Mouse (Mus musculus) forebrain, embryonic 16.5 days (tissue): ENCODE data around the gene Asb17. TPM values are rescaled to one million over a fixed set of nuclear protein-coding genes. Genes with fewer than 3 reads are reported as not detected.
A peak's percentile ranks its signal among the peaks of the same experiment; 100 is the strongest.

Experiments
- ATAC-seq: fragments of 200-750 bp; cut with Nextera tagmentation; 2 replicates; pipeline ENCODE4 v1.8.0; 2017; ENCODE audit warnings: mild to moderate bottlenecking, moderate library complexity
- H3K27ac ChIP-seq: fragments of 300-500 bp; sonication (generic); 2 replicates; pipeline ENCODE4 v1.5.1; 2014; ENCODE audit warnings: low read length, control low read depth
- H3K27me3 ChIP-seq: fragments of 300-500 bp; sonication (generic); replicated peaks from 2 replicates; pipeline ENCODE4 v1.6.1; 2014; ENCODE audit warnings: low read length; ENCODE audit not compliant: control insufficient read depth, insufficient read depth
- H3K36me3 ChIP-seq: fragments of 300-500 bp; sonication (generic); 2 replicates; pipeline ENCODE4 v1.6.1; 2014; ENCODE audit not compliant: control insufficient read depth, insufficient read depth
- H3K4me1 ChIP-seq: fragments of 300-500 bp; sonication (generic); replicated peaks from 2 replicates; pipeline ENCODE4 v1.6.1; 2014; ENCODE audit warnings: low read length; ENCODE audit not compliant: control insufficient read depth, insufficient read depth
- H3K4me2 ChIP-seq: fragments of 300-500 bp; sonication (generic); 2 replicates; pipeline ENCODE4 v1.6.1; 2014; ENCODE audit warnings: mild to moderate bottlenecking, low read length, control low read depth
- H3K4me3 ChIP-seq: fragments of 300-500 bp; sonication (generic); replicated peaks from 2 replicates; pipeline ENCODE4 v1.5.1; 2014; ENCODE audit warnings: mild to moderate bottlenecking, low read length, control low read depth
- H3K9ac ChIP-seq: fragments of 300-500 bp; sonication (generic); replicated peaks from 2 replicates; pipeline ENCODE4 v1.6.1; 2014; ENCODE audit warnings: low read depth, low read length, control low read depth
- H3K9me3 ChIP-seq: fragments of 300-500 bp; sonication (generic); 2 replicates; pipeline ENCODE4 v1.6.1; 2016; ENCODE audit warnings: low read length; ENCODE audit not compliant: control insufficient read depth
- WGBS: fragments of 180-500 bp; shearing (Covaris S2); extraction: QIAGEN DNeasy Blood & Tissue Kit; methylation state at CpG from one replicate; pipeline ENCODE4 v1.1.7; 2014; 5-methylcytosine and 5-hydroxymethylcytosine counted together
- polyA plus RNA-seq: library from polyadenylated mRNA; unstranded; fragments of >200 nt; fragmentation: Nextera tagmentation; extraction: Ambion mirVana; gene quantifications from 2 replicates; pipeline ENCODE4 v1.2.1, GENCODE M21; 2015

The Asb17 gene
- polyA plus RNA-seq, 1 experiment from 2014 or later: not detected

GRCm38 (mm10) chr3:153864636-153865429 is 20.8 kb downstream of the Asb17 start:
- no peak overlapping the region for H3K4me3 ChIP-seq
- no peak overlapping the region for H3K27ac ChIP-seq
- no peaks in the 10 kb centered on the region for H3K9me3 ChIP-seq
- H3K4me2 ChIP-seq: no peak overlapping the region
- no peaks in the 10 kb centered on the region for H3K4me1 ChIP-seq
- no peaks in the 10 kb centered on the region for H3K36me3 ChIP-seq
- WGBS: 95% methylated on average over 4 of the region's 4 CpGs
- no peak for ATAC-seq
- H3K27me3 ChIP-seq: no peaks in the 10 kb centered on the region
- no peak overlapping the region for H3K9ac ChIP-seq

- H3K4me3 ChIP-seq: no peak overlapping the region
- WGBS: 58% methylated on average over 14 of the region's 14 CpGs
- no peak overlapping the region for H3K9ac ChIP-seq
- ATAC-seq: 0 out of 2 replicates have a peak, but pooled peaks have one; percentile 47
- no peak overlapping the region for H3K27ac ChIP-seq
- no peaks in the 10 kb centered on the region for H3K27me3 ChIP-seq
- no peaks in the 10 kb centered on the region for H3K36me3 ChIP-seq
- H3K4me2 ChIP-seq: no peak overlapping the region
- no peaks in the 10 kb centered on the region for H3K9me3 ChIP-seq
- no peaks in the 10 kb centered on the region for H3K4me1 ChIP-seq
These were observed 23.4 kb downstream of the Asb17 start for GRCm38 (mm10) chr3:153867149-153868136.

GRCm38 (mm10) chr3:153871396-153871795 is 27.4 kb downstream of the Asb17 start:
- Histone ChIP-seq H3K4me3 (no peak overlapping the region), H3K4me1 (no peaks in the 10 kb centered on the region), H3K27me3 (no peaks in the 10 kb centered on the region), H3K36me3 (no peaks in the 10 kb centered on the region), H3K4me2 (no peak overlapping the region), H3K27ac (no peak overlapping the region), H3K9me3 (no peaks in the 10 kb centered on the region), H3K9ac (no peak overlapping the region)
- ATAC-seq: no peak
- WGBS: 85% methylated on average over 5 of the region's 5 CpGs

- Histone ChIP-seq H3K27ac (no peak overlapping the region), H3K4me3 (no peak overlapping the region), H3K9me3 (no peaks in the 10 kb centered on the region), H3K9ac (no peak overlapping the region), H3K27me3 (no peaks in the 10 kb centered on the region), H3K4me2 (no peak overlapping the region), H3K36me3 (no peaks in the 10 kb centered on the region), H3K4me1 (no peaks in the 10 kb centered on the region)
- ATAC-seq: no peak
These were observed 42.3 kb downstream of the Asb17 start for GRCm38 (mm10) chr3:153886296-153886695.

GRCm38 (mm10) chr3:153888141-153888540 is 44.1 kb downstream of the Asb17 start:
- Histone ChIP-seq H3K4me1 (no peaks in the 10 kb centered on the region), H3K36me3 (no peaks in the 10 kb centered on the region), H3K27ac (no peak overlapping the region), H3K9me3 (no peaks in the 10 kb centered on the region), H3K27me3 (no peaks in the 10 kb centered on the region), H3K9ac (no peak overlapping the region), H3K4me3 (no peak overlapping the region), H3K4me2 (no peak overlapping the region)
- ATAC-seq: no peak
- WGBS: 78% methylated on average over 6 of the region's 6 CpGs

- no peaks in the 10 kb centered on the region for H3K27me3 ChIP-seq
- no peak overlapping the region for H3K4me2 ChIP-seq
- H3K9ac ChIP-seq: no peak overlapping the region
- 85% methylated on average over 7 of the region's 8 CpGs for WGBS
- no peak for ATAC-seq
- H3K36me3 ChIP-seq: no peaks in the 10 kb centered on the region
- no peaks in the 10 kb centered on the region for H3K4me1 ChIP-seq
- no peaks in the 10 kb centered on the region for H3K9me3 ChIP-seq
- H3K4me3 ChIP-seq: no peak overlapping the region
- H3K27ac ChIP-seq: no peak overlapping the region
These were observed 45.3 kb downstream of the Asb17 start for GRCm38 (mm10) chr3:153889188-153889781.

GRCm38 (mm10) chr3:153895454-153895853 is 51.4 kb downstream of the Asb17 start:
- 86% methylated on average over 3 of the region's 3 CpGs for WGBS
- Histone ChIP-seq H3K9me3 (no peaks in the 10 kb centered on the region), H3K9ac (no peak overlapping the region), H3K4me2 (no peak overlapping the region), H3K36me3 (no peaks in the 10 kb centered on the region), H3K4me3 (no peak overlapping the region), H3K27ac (no peak overlapping the region), H3K4me1 (no peaks in the 10 kb centered on the region), H3K27me3 (no peaks in the 10 kb centered on the region)
- ATAC-seq: no peak

- H3K36me3 ChIP-seq: no peaks in the 10 kb centered on the region
- 81% methylated on average over 6 of the region's 6 CpGs for WGBS
- no peaks in the 10 kb centered on the region for H3K27me3 ChIP-seq
- H3K4me3 ChIP-seq: no peak overlapping the region
- ATAC-seq: no peak
- H3K4me1 ChIP-seq: no peaks in the 10 kb centered on the region
- H3K9me3 ChIP-seq: no peaks in the 10 kb centered on the region
- no peak overlapping the region for H3K9ac ChIP-seq
- no peak overlapping the region for H3K4me2 ChIP-seq
- H3K27ac ChIP-seq: no peak overlapping the region
These were observed 53.2 kb downstream of the Asb17 start for GRCm38 (mm10) chr3:153897216-153897615.

GRCm38 (mm10) chr3:153901904-153902303 is 57.9 kb downstream of the Asb17 start:
- no peaks in the 10 kb centered on the region for H3K27me3 ChIP-seq
- 87% methylated on average over 1 of the region's 1 CpGs for WGBS
- H3K27ac ChIP-seq: no peak overlapping the region
- no peaks in the 10 kb centered on the region for H3K4me1 ChIP-seq
- ATAC-seq: no peak
- no peaks in the 10 kb centered on the region for H3K9me3 ChIP-seq
- H3K4me3 ChIP-seq: no peak overlapping the region
- peaks cover 29% of the 10 kb centered on the region for H3K36me3 ChIP-seq
- no peak overlapping the region for H3K4me2 ChIP-seq
- no peak overlapping the region for H3K9ac ChIP-seq
